Mouse (Mus musculus) CH12F3 (cell line): ENCODE data around the gene Gabpb1.

Experiments
- in situ Hi-C: fragments of 300-500 bp; cut with MboI; formaldehyde crosslinking; loops from 2 replicates; pipeline ENCODE4 v1.14.3; 2020; ENCODE audit warnings: low sequenced_read_pairs

Gene Gabpb1

DNA sequence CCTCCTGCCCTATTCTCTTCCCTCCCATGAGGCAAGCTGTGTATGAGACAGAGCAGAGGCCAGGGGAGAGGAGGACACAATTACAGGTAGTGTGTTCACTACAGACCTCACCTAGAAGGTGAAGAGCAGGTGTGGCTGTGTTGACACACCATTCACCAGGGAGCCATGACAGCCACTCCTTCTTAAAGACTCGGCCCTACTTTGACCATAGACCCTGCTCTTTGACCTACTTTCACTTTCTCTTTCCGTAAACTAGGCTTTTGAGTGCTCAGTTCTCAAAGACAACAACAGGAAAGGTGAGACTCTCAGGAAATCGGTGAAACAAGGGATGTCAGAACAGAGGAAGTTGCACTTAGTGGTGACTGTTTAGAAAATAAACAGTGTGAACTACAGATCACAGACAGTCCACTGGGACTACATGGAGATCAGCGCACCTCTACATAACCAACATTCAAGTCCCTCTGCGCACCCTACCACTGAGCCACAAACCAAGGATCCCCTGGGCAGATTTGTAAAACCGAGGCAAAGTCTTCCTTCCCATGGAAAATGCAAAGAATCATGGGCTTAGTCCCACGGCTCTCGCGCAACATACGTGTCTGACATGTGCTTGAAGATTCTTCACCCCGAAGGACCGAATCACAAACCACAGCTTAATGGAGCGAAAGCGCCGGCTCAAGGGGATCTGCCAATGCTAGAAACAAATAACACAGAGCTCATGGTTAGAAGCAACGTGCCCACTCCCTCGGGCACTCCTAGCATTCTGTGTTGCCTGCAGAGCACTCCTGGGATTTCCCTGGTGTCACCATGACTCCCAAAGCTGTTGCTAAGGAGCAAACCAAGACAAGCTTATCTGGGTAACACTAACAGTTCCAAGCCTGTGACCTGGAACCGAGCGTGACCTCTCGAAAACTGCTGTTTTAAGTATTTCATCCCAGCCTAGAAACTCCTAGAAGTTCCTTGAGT is 78.6 kb downstream of the Gabpb1 start:
- in situ Hi-C loops, result loop anchor here (25.0 kb wide), 1 partner anchor 390 kb away; no protein-coding TSS in a partner anchor

DNA sequence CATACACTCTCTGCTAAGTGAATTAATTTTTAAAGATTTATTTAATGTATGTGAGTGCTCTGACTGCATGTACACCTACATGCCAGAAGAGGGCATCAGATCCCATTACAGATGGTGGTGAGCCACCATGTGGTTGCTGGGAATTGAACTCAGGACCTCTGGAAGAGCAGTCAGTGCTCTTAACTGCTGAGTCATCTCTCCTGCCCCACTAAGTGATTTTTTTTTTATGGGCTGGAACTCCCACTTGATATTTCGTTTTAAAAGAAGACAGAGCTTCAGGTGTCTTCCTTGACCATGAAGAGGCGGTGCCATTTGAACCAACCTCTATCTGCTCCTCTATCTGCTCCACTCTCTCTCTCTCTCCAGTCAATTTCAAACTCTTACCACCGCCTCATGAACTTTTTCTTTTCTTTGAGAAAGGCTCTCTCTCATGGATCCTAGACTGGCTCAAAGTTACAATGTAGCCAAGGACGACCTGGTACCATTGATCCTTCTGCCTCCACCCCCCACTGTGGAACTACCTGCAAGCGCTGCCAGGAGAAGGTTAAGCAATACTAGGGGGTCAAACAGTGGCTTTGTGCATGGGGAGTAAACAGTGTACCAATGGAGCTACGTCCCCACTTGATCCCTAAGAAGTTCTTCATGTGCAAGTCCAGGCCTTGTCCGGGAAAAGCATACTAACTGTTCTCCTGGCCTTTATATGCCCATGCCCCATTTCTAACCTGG is 79.6 kb downstream of the Gabpb1 start:
- in situ Hi-C loops, result loop anchor here (25.0 kb wide), 1 partner anchor 391 kb away; no protein-coding TSS in a partner anchor

DNA sequence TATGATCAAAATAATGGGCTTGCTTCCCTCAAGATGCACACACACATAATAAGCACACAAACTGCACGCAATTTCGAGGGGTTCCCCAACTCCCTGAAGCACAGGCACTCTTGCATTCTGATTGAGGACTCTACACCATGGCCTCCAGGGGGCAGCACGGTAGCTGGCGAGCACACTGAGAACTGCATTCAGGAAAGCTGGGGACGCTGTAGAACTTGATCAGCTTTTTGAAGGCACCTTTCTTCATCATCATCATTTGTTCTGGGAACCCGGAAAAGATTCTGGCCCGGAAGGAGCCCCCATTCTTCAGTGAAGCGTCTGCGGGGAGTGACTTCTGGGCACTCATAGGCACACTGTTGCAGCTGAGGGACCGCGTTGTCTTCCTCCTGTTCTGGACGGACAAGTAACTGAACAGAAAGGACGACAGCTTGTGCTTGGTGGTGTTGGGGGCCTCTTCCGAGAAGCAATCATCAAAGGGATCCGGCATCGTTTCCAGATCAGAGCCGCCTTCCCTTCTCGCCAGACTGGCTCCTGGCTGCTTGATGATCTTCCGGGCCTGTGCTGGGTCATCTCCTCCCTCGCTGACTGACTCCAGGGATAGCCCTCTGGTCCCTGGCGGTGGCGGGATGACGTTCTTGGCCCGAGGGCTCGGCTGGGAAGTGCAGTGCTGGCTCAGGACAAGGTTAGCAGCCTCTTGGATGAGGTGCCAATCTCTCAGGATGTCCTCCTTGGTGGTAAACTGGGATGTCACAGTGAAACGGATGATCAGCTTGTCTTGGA is 82.1 kb downstream of the Gabpb1 start:
- in situ Hi-C loops, result loop anchor here (25.0 kb wide), 1 partner anchor 393 kb away; no protein-coding TSS in a partner anchor

DNA sequence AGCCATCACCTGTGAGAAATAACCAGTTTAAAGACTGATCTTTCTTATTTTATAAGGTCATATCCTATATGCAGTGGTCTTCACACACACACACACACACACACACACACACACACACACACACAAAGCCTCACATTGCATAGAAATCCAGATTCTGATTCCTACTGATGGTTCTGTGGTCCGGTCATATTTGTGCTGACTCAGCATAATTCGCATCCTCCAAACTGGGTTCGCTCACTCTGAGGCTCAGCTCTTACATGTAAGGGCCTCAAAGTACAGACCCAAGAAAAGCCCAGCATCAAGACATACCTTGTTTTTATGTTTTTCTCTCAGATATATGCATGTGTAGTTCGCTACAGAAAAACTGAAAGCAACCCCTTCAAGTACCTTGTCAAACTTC is 84.8 kb downstream of the Gabpb1 start:
- in situ Hi-C loops, result loop anchor here (25.0 kb wide), 1 partner anchor 396 kb away; no protein-coding TSS in a partner anchor

DNA sequence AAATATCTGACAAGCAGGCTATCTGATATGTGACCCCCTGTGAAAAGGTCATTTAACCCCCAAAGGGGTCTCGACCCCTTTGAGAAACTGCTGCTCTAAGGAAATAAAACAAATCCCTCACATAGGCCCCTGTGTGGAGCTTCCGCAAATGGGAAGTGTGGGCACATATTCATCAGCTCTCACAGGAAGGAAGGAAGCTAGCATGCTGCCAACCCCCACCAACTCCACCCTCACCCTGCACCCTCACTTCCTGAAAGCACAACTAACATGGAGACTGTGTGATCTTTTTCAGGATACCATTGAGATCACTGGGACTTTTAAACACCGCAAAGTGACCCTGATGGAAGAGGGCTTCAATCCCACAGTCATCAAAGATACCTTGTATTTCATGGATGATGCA is 88.7 kb downstream of the Gabpb1 start:
- in situ Hi-C loops, result loop anchor here (25.0 kb wide), 1 partner anchor 400 kb away; no protein-coding TSS in a partner anchor

DNA sequence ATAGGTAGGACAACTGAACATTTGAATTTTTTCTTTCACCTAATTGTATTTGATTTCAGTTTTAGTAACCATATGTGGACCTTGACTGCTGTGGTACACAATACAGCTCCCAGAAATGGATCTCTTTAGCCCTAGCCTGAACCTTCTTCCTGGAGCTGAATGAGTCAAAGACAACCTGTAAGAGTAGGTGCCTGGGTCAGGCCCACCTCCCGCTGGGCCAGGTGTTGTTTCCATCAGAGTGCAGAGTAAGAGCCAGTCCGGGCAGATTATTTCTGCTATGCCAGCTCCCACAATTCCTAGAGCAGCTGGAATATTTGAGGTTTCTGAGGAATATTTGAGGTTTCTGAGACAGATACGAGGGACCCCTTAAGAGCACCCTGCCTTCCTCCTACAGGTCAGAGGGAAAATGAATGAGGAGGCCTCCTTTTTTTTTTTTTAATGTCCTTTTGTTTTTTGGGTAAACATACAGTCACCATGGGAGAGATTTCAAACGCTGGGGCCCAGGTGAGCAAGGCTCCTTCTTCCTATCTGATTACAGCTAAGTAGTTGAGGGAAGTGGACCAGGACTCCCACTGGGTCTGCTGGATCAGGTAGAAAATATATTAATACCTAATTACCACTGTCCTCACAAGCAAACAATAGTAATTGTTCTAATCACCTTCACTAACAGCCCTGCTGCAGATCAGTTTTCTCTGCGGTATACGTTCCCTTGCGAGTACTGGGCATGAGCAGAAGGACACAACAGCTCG is 91.3 kb downstream of the Gabpb1 start:
- in situ Hi-C loops, result loop anchor here (25.0 kb wide), 1 partner anchor 403 kb away; no protein-coding TSS in a partner anchor

DNA sequence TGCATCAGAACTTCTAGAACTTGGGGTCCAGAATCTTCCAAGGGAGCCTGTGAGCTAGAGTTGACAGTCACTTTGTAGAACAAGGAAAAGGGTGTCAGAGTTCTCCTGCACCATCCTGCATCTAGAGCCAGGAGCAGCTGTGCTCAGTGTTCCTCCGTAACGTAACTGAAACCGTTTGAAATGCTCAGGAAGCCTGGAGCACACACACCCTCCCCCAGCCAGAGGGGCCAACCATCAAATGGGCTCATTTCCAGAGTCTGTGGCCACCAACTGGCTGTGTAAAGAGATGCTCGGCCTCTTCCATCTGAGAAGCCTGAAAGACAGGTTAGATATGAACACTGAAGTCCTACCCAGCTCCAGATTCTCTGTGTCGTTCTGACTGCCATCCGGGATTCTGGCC is 92.2 kb downstream of the Gabpb1 start:
- in situ Hi-C loops, result loop anchor here (25.0 kb wide), 1 partner anchor 403 kb away; no protein-coding TSS in a partner anchor

DNA sequence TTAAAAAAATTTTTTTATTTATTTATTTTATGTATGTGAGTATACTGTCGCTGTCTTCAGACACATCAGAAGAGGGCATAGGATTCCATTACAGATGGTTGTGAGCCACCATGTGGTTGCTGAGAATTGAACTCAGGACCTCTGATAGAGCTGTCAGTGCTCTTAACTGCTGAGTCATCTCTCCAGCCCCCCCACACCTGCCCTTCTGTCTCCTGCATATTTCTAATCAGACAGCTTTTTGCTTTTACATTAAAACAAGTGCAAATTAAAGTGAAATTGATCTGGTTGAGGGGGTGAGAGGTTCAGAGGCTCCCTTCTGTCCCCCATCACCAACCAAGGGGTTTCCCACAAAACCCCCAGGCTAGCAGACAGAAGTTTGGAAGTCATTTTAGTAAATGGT is 96.9 kb downstream of the Gabpb1 start:
- in situ Hi-C loops, result loop anchor here (25.0 kb wide), 1 partner anchor 408 kb away; no protein-coding TSS in a partner anchor
